Mouse (Mus musculus): ENCODE measurements at regions not wholly inside any gene's neighbourhood (a gene's known extent, or its start where the extent isn't known, plus 50 kb on each side); places are given as distances from the start of the nearest gene placed in this dataset.
"Not testable (repeated sequence)": the region's sequence is repeated elsewhere in the genome, so short reads cannot be mapped to it uniquely, and the experiment has no call there.

GRCm38 (mm10) chr1:23316288-23316687 lies 81.3 kb downstream of the Ogfrl1 start:
- not testable (repeated sequence) for H3K27me3 ChIP-seq (ENCODE audit: control insufficient read depth, insufficient read depth, insufficient read length); H3K79me3 ChIP-seq (ENCODE audit: low read depth); H3K36me3 ChIP-seq (ENCODE audit: control insufficient read depth, insufficient read depth); H3K79me2 ChIP-seq (ENCODE audit: control insufficient read depth, insufficient read depth); H3ac ChIP-seq (ENCODE audit: control insufficient read depth, insufficient read length, low read depth); H3K4me3 ChIP-seq (ENCODE audit: insufficient read depth, poor library complexity, severe bottlenecking)

- not testable (repeated sequence) for H3K79me2 ChIP-seq (ENCODE audit: control insufficient read depth, insufficient read depth); H3K27me3 ChIP-seq (ENCODE audit: control insufficient read depth, insufficient read depth, insufficient read length); H3ac ChIP-seq (ENCODE audit: control insufficient read depth, insufficient read length, low read depth); H3K4me3 ChIP-seq (ENCODE audit: insufficient read depth, poor library complexity, severe bottlenecking); H3K79me3 ChIP-seq (ENCODE audit: low read depth); H3K36me3 ChIP-seq (ENCODE audit: control insufficient read depth, insufficient read depth)
These were observed 82.7 kb downstream of the Ogfrl1 start for GRCm38 (mm10) chr1:23314863-23315262.

GRCm38 (mm10) chr1:23292718-23293117 lies 104.9 kb downstream of the Ogfrl1 start:
- no peak overlapping the region for H3K4me3 ChIP-seq (ENCODE audit: insufficient read depth, poor library complexity, severe bottlenecking)
- no peak overlapping the region for H3ac ChIP-seq (ENCODE audit: control insufficient read depth, insufficient read length, low read depth)
- H3K27me3 ChIP-seq (ENCODE audit: control insufficient read depth, insufficient read depth, insufficient read length): no peaks in the 10 kb centered on the region
- TF ChIP-seq MYOD1 (IDR thresholded peaks at IDR 0.05; ENCODE audit: control insufficient read depth, insufficient read length, low read depth) (no peak), MYOG (IDR thresholded peaks at IDR 0.05; ENCODE audit: control insufficient read depth, extremely low read depth, insufficient read length) (no peak), CTCF (IDR thresholded peaks at IDR 0.05; ENCODE audit: control insufficient read depth, insufficient read depth, insufficient read length) (no peak), FOSL1 (IDR thresholded peaks at IDR 0.05; ENCODE audit: insufficient read depth, low read length, poor library complexity, severe bottlenecking) (no peak), CEBPB (IDR thresholded peaks at IDR 0.05; ENCODE audit: low read depth) (no peak), USF1 (IDR thresholded peaks at IDR 0.05; ENCODE audit: low read depth) (no peak), MAX (IDR thresholded peaks at IDR 0.05) (no peak)
- H3K36me3 ChIP-seq (ENCODE audit: control insufficient read depth, insufficient read depth): peaks cover 11% of the 10 kb centered on the region
- peaks cover 2% of the 10 kb centered on the region for H3K79me3 ChIP-seq (ENCODE audit: low read depth)
- peaks cover 4% of the 10 kb centered on the region for H3K79me2 ChIP-seq (ENCODE audit: control insufficient read depth, insufficient read depth)

GRCm38 (mm10) chr1:23286741-23287140 lies 110.8 kb downstream of the Ogfrl1 start:
- H3K79me3 ChIP-seq (ENCODE audit: low read depth): peaks cover 4% of the 10 kb centered on the region
- H3K36me3 ChIP-seq (ENCODE audit: control insufficient read depth, insufficient read depth): peaks cover 23% of the 10 kb centered on the region
- peaks cover 15% of the 10 kb centered on the region for H3K79me2 ChIP-seq (ENCODE audit: control insufficient read depth, insufficient read depth)
- no peak for TF ChIP-seq MYOG (IDR thresholded peaks at IDR 0.05; ENCODE audit: control insufficient read depth, extremely low read depth, insufficient read length)
- TF ChIP-seq CTCF (IDR thresholded peaks at IDR 0.05; ENCODE audit: control insufficient read depth, insufficient read depth, insufficient read length): no peak
- no peak for TF ChIP-seq FOSL1 (IDR thresholded peaks at IDR 0.05; ENCODE audit: insufficient read depth, low read length, poor library complexity, severe bottlenecking)
- no peak for TF ChIP-seq CEBPB (IDR thresholded peaks at IDR 0.05; ENCODE audit: low read depth)
- no peak for TF ChIP-seq MAX (IDR thresholded peaks at IDR 0.05)
- no peak for TF ChIP-seq MYOD1 (IDR thresholded peaks at IDR 0.05; ENCODE audit: control insufficient read depth, insufficient read length, low read depth)
- no peak for TF ChIP-seq USF1 (IDR thresholded peaks at IDR 0.05; ENCODE audit: low read depth)
- H3K27me3 ChIP-seq (ENCODE audit: control insufficient read depth, insufficient read depth, insufficient read length): no peaks in the 10 kb centered on the region
- H3ac ChIP-seq (ENCODE audit: control insufficient read depth, insufficient read length, low read depth): no peak overlapping the region
- no peak overlapping the region for H3K4me3 ChIP-seq (ENCODE audit: insufficient read depth, poor library complexity, severe bottlenecking)

- no peak overlapping the region for H3K4me3 ChIP-seq (ENCODE audit: insufficient read depth, poor library complexity, severe bottlenecking)
- peaks cover 4% of the 10 kb centered on the region for H3K79me3 ChIP-seq (ENCODE audit: low read depth)
- TF ChIP-seq MYOD1 (IDR thresholded peaks at IDR 0.05; ENCODE audit: control insufficient read depth, insufficient read length, low read depth): no peak
- no peak for TF ChIP-seq CEBPB (IDR thresholded peaks at IDR 0.05; ENCODE audit: low read depth)
- no peak for TF ChIP-seq MYOG (IDR thresholded peaks at IDR 0.05; ENCODE audit: control insufficient read depth, extremely low read depth, insufficient read length)
- TF ChIP-seq MAX (IDR thresholded peaks at IDR 0.05): no peak
- TF ChIP-seq CTCF (IDR thresholded peaks at IDR 0.05; ENCODE audit: control insufficient read depth, insufficient read depth, insufficient read length): no peak
- peaks cover 23% of the 10 kb centered on the region for H3K36me3 ChIP-seq (ENCODE audit: control insufficient read depth, insufficient read depth)
- H3K27me3 ChIP-seq (ENCODE audit: control insufficient read depth, insufficient read depth, insufficient read length): no peaks in the 10 kb centered on the region
- H3ac ChIP-seq (ENCODE audit: control insufficient read depth, insufficient read length, low read depth): no peak overlapping the region
- peaks cover 11% of the 10 kb centered on the region for H3K79me2 ChIP-seq (ENCODE audit: control insufficient read depth, insufficient read depth)
These were observed 114.7 kb downstream of the Ogfrl1 start for GRCm38 (mm10) chr1:23282870-23283219.

- H3K4me3 ChIP-seq (ENCODE audit: insufficient read depth, poor library complexity, severe bottlenecking): no peak overlapping the region
- no peak overlapping the region for H3ac ChIP-seq (ENCODE audit: control insufficient read depth, insufficient read length, low read depth)
- peaks cover 13% of the 10 kb centered on the region for H3K79me2 ChIP-seq (ENCODE audit: control insufficient read depth, insufficient read depth)
- H3K27me3 ChIP-seq (ENCODE audit: control insufficient read depth, insufficient read depth, insufficient read length): no peaks in the 10 kb centered on the region
- peaks cover 23% of the 10 kb centered on the region for H3K36me3 ChIP-seq (ENCODE audit: control insufficient read depth, insufficient read depth)
- peaks cover 4% of the 10 kb centered on the region for H3K79me3 ChIP-seq (ENCODE audit: low read depth)
- TF ChIP-seq CEBPB (IDR thresholded peaks at IDR 0.05; ENCODE audit: low read depth) (no peak), MAX (IDR thresholded peaks at IDR 0.05) (no peak), USF1 (IDR thresholded peaks at IDR 0.05; ENCODE audit: low read depth) (no peak), MYOG (IDR thresholded peaks at IDR 0.05; ENCODE audit: control insufficient read depth, extremely low read depth, insufficient read length) (no peak), CTCF (IDR thresholded peaks at IDR 0.05; ENCODE audit: control insufficient read depth, insufficient read depth, insufficient read length) (no peak), FOSL1 (IDR thresholded peaks at IDR 0.05; ENCODE audit: insufficient read depth, low read length, poor library complexity, severe bottlenecking) (no peak), MYOD1 (IDR thresholded peaks at IDR 0.05; ENCODE audit: control insufficient read depth, insufficient read length, low read depth) (no peak)
These were observed 115.2 kb downstream of the Ogfrl1 start for GRCm38 (mm10) chr1:23282215-23282869.

Data from C2C12 (cell line).